10 mouse cellular contexts compared by ENCODE assay signal in genomic region chr4:137698076-137698985, GRCm38 (mm10). TPM values are rescaled to one million over a fixed set of nuclear protein-coding genes. Genes with fewer than 3 reads are reported as not detected.
DNase-seq lines count a peak whose midpoint lies in the region; ATAC-seq and TF ChIP-seq lines count a peak whose summit lies in the region.
"Had no signal": no experiment of that assay in that cellular context is flagged by ENCODE, and none has a peak within 500 bp of the region (broad histone marks: within the 10 kb centered on the region; RNA-seq: fewer than 3 reads in every experiment).

No protein-coding gene starts in this region.

- H3K4me3 ChIP-seq in layer of hippocampus, adult 2 months: no peak overlapping the region
- no peak overlapping the region for H3K4me3 ChIP-seq in kidney, embryonic 16.5 days (ENCODE audit: low read length)

- H3K9me3 ChIP-seq in kidney, embryonic 16.5 days (ENCODE audit: low read length): no peaks in the 10 kb centered on the region

- peak; percentile 19; the same call in 1 of the 2 replicates for TF ChIP-seq CTCF in layer of hippocampus, adult 2 months (conservative IDR thresholded peaks at IDR 0.05)

- no peak overlapping the region for H3K9ac ChIP-seq in kidney, embryonic 16.5 days (replicated peaks; ENCODE audit: low read length)

- DNase-seq in layer of hippocampus, adult 2 months (ENCODE audit: low spot score in 2 of 2): no peak
- DNase-seq in layer of hippocampus, adult 9-11 months: no peak
- peak; percentile 59 for DNase-seq in cerebellum, postnatal 10 days
- peak; percentile 76 for DNase-seq in lung, postnatal 14 days
- no peak for DNase-seq in thymus, postnatal 36 days
- DNase-seq in frontal cortex, postnatal 14 days (ENCODE audit: low spot score in 2 of 2): no peak

- no peak overlapping the region for H3K4me2 ChIP-seq in kidney, embryonic 16.5 days (replicated peaks; ENCODE audit: low read depth, low read length)

- peaks cover 24% of the 10 kb centered on the region for H3K4me1 ChIP-seq in kidney, embryonic 16.5 days (ENCODE audit: insufficient read depth, low read length)

- no peaks in the 10 kb centered on the region for H3K27me3 ChIP-seq in kidney, embryonic 16.5 days (ENCODE audit: insufficient read depth, low read length)
- H3K27me3 ChIP-seq: Patski had no signal

- peak; percentile 58 for ATAC-seq in kidney, embryonic 16.5 days (ENCODE audit: low FRiP score, low TSS enrichment)
- ATAC-seq in megakaryocyte-erythroid progenitor cell, adult 5-6 weeks (replicated peaks; ENCODE audit: low FRiP score, low TSS enrichment, poor library complexity, severe bottlenecking): no peak

- 67% methylated on average over 7 of the region's 7 CpGs for WGBS in kidney, embryonic 16.5 days

- H3K27ac ChIP-seq in layer of hippocampus, adult 2 months: peak overlapping the region; percentile 72
- H3K27ac ChIP-seq in kidney, embryonic 16.5 days (ENCODE audit: low read length): peak overlapping the region; percentile 75
- H3K27ac ChIP-seq: macrophage had no signal

- H3K36me3 ChIP-seq in kidney, embryonic 16.5 days (ENCODE audit: insufficient read depth, low read length): no peaks in the 10 kb centered on the region

RNA-seq across cellular contexts. Expression of gene Rap1gap, which starts 33.8 kb away (rescaled TPM):
- total RNA-seq in layer of hippocampus, adult 2 months (2021): 100 to 1,000 TPM; 281 to 291 TPM
- 22.0 and 31.7 TPM in 2 replicates for polyA plus RNA-seq in kidney, embryonic 16.5 days (2015; fragmentation: Nextera tagmentation; extraction: Ambion mirVana)
- 0.45 and 2.3 TPM in 2 replicates for total RNA-seq in megakaryocyte-erythroid progenitor cell, adult 5-6 weeks (2014; fragmentation: Nextera tagmentation)
- 0.57 TPM in 1 of 2 replicates, not detected in the other for total RNA-seq in megakaryocyte-erythroid progenitor cell, adult 5-6 weeks (2017)

Comparison
In these comparisons a context has a peak if more than half of its experiments do, and no peak if none do; other contexts are left out.
1. DNase-seq: peak in cerebellum, postnatal 10 days (2 of 2) and lung, postnatal 14 days (single experiment); none in layer of hippocampus, adult 2 months (0 of 2), layer of hippocampus, adult 9-11 months (single experiment), thymus, postnatal 36 days (0 of 2) and frontal cortex, postnatal 14 days (0 of 2).
2. RNA of gene Rap1gap, which starts 33.8 kb away (total RNA-seq): 281 to 291 TPM in layer of hippocampus, adult 2 months; 0.45 to 2.3 TPM in megakaryocyte-erythroid progenitor cell, adult 5-6 weeks; every median in the first group is over 10 times any median in the second.